Mouse (Mus musculus): ENCODE measurements at regions not wholly inside any gene's neighbourhood (a gene's known extent, or its start where the extent isn't known, plus 50 kb on each side); places are given as distances from the start of the nearest gene placed in this dataset.

- no peak for ATAC-seq (replicated peaks; ENCODE audit: low read depth, poor library complexity, severe bottlenecking)
Measured at GRCm38 (mm10) chr4:106018936-106019335, 229.3 kb downstream of the Gm12728 start.

GRCm38 (mm10) chr4:106020338-106020737, 230.7 kb downstream of the Gm12728 start:
- no peak for ATAC-seq (replicated peaks; ENCODE audit: low read depth, poor library complexity, severe bottlenecking)

GRCm38 (mm10) chr4:106024591-106024990, 234.9 kb downstream of the Gm12728 start:
- no peak for ATAC-seq (replicated peaks; ENCODE audit: low read depth, poor library complexity, severe bottlenecking)

GRCm38 (mm10) chr4:106025966-106026637, 236.4 kb downstream of the Gm12728 start:
- ATAC-seq (replicated peaks; ENCODE audit: low read depth, poor library complexity, severe bottlenecking), result no peak

GRCm38 (mm10) chr4:106040376-106040775, 250.7 kb downstream of the Gm12728 start:
- no peak for ATAC-seq (replicated peaks; ENCODE audit: low read depth, poor library complexity, severe bottlenecking)

GRCm38 (mm10) chr4:106042456-106042855, 252.8 kb downstream of the Gm12728 start:
- no peak for ATAC-seq (replicated peaks; ENCODE audit: low read depth, poor library complexity, severe bottlenecking)

- ATAC-seq (replicated peaks; ENCODE audit: low read depth, poor library complexity, severe bottlenecking), result no peak
Measured at GRCm38 (mm10) chr4:106043661-106044060, 254.0 kb downstream of the Gm12728 start.

GRCm38 (mm10) chr4:106048053-106048452, 258.4 kb downstream of the Gm12728 start:
- ATAC-seq (replicated peaks; ENCODE audit: low read depth, poor library complexity, severe bottlenecking), result no peak

GRCm38 (mm10) chr4:106048797-106049196, 259.1 kb downstream of the Gm12728 start:
- ATAC-seq (replicated peaks; ENCODE audit: low read depth, poor library complexity, severe bottlenecking), result no peak

GRCm38 (mm10) chr4:106049880-106050279, 260.2 kb downstream of the Gm12728 start:
- no peak for ATAC-seq (replicated peaks; ENCODE audit: low read depth, poor library complexity, severe bottlenecking)

GRCm38 (mm10) chr4:106050297-106050696, 260.6 kb downstream of the Gm12728 start:
- no peak for ATAC-seq (replicated peaks; ENCODE audit: low read depth, poor library complexity, severe bottlenecking)

- no peak; the same call in 1 of the 2 replicates for ATAC-seq (replicated peaks; ENCODE audit: low read depth, poor library complexity, severe bottlenecking)
Measured at GRCm38 (mm10) chr4:106053496-106053895, 262.5 kb upstream of the Usp24 start.

- ATAC-seq (replicated peaks; ENCODE audit: low read depth, poor library complexity, severe bottlenecking), result no peak
Measured at GRCm38 (mm10) chr4:106054324-106054723, 261.7 kb upstream of the Usp24 start.

GRCm38 (mm10) chr4:106062651-106063050, 253.4 kb upstream of the Usp24 start:
- ATAC-seq (replicated peaks; ENCODE audit: low read depth, poor library complexity, severe bottlenecking), result no peak

- ATAC-seq (replicated peaks; ENCODE audit: low read depth, poor library complexity, severe bottlenecking), result no peak
Measured at GRCm38 (mm10) chr4:106063851-106064382, 252.1 kb upstream of the Usp24 start.

GRCm38 (mm10) chr4:106067023-106067422, 249.0 kb upstream of the Usp24 start:
- ATAC-seq (replicated peaks; ENCODE audit: low read depth, poor library complexity, severe bottlenecking), result no peak

- ATAC-seq (replicated peaks; ENCODE audit: low read depth, poor library complexity, severe bottlenecking), result no peak
Measured at GRCm38 (mm10) chr4:106083546-106083945, 232.5 kb upstream of the Usp24 start.

- peak; percentile 27; the same call in 1 of the 2 replicates for ATAC-seq (replicated peaks; ENCODE audit: low read depth, poor library complexity, severe bottlenecking)
Measured at GRCm38 (mm10) chr4:106091927-106092675, 223.9 kb upstream of the Usp24 start.

GRCm38 (mm10) chr4:106092676-106093070, 223.3 kb upstream of the Usp24 start:
- no peak for ATAC-seq (replicated peaks; ENCODE audit: low read depth, poor library complexity, severe bottlenecking)

GRCm38 (mm10) chr4:106093252-106093651, 222.8 kb upstream of the Usp24 start:
- ATAC-seq (replicated peaks; ENCODE audit: low read depth, poor library complexity, severe bottlenecking), result peak; percentile 47; the same call in 1 of the 2 replicates

- ATAC-seq (replicated peaks; ENCODE audit: low read depth, poor library complexity, severe bottlenecking), result peak; percentile 64
Measured at GRCm38 (mm10) chr4:106094882-106095556, 221.0 kb upstream of the Usp24 start.

Data from common myeloid progenitor, adult 5-6 weeks (primary cell).